Mouse (Mus musculus): ENCODE data around the gene Gnmt. TPM values are rescaled to one million over a fixed set of nuclear protein-coding genes. Genes with fewer than 3 reads are reported as not detected.
"Not testable (repeated sequence)": the region's sequence is repeated elsewhere in the genome, so short reads cannot be mapped to it uniquely, and the experiment has no call there.

Gene Gnmt
- total and polyA plus RNA-seq, 2 experiments from 2014 or later, result 1.2 to 5.6 TPM

GRCm38 (mm10) chr17:46772038-46772403, 43.1 kb upstream of the Gnmt start:
- peak overlapping the region; percentile 98 for H3K4me2 ChIP-seq (ENCODE audit: low read depth, low read length)
- peak overlapping the region; percentile 68 for H3K9ac ChIP-seq (replicated peaks; ENCODE audit: low read length)
- DNase-seq (ENCODE audit: low spot score), result no peak
- TF ChIP-seq CTCF (IDR thresholded peaks at IDR 0.05; ENCODE audit: low read depth), result no peak
- peak overlapping the region; percentile 67 for H3K4me3 ChIP-seq (ENCODE audit: low read length)
- no peaks in the 10 kb centered on the region; the same call in 1 of the 2 replicates for H3K4me1 ChIP-seq (ENCODE audit: insufficient read depth, low read length)
- H3K27ac ChIP-seq, result peak overlapping the region; percentile 70
- ATAC-seq, result peak; percentile 62
- WGBS, result 6% methylated on average over 5 of the region's 5 CpGs
- H3K9me3 ChIP-seq (ENCODE audit: low read length), result no peaks in the 10 kb centered on the region
- H3K36me3 ChIP-seq (ENCODE audit: insufficient read depth, low read length), result peaks cover 22% of the 10 kb centered on the region
- H3K27me3 ChIP-seq (ENCODE audit: insufficient read depth, low read length), result no peaks in the 10 kb centered on the region

DNA sequence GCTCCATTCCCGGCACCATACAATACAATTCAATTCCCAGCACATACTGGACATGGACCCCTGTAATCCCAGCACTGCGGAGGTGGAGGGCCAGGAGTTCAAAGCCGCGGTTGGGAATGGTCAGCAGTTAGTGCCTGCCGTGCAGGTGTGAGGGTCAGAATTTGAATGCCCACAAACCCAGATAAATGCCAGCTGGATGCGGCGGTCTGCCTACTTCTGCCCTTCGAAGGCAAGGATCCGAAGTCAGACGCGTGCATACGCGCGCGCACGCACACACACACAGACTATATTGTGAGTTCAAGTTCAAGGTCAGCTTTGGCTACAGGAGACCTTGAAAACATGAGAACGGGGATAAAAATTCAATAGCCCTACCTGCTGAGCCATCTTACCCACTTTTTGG, 42.6 kb upstream of the Gnmt start:
- Histone ChIP-seq H3K27ac (peak overlapping the region; percentile 70), H3K4me1 (ENCODE audit: insufficient read depth, low read length) (no peaks in the 10 kb centered on the region; the same call in 1 of the 2 replicates), H3K27me3 (ENCODE audit: insufficient read depth, low read length) (no peaks in the 10 kb centered on the region), H3K9ac (replicated peaks; ENCODE audit: low read length) (peak overlapping the region; percentile 68; the same call in 1 of the 2 replicates), H3K36me3 (ENCODE audit: insufficient read depth, low read length) (peaks cover 21% of the 10 kb centered on the region), H3K4me2 (ENCODE audit: low read depth, low read length) (peak overlapping the region; percentile 98), H3K9me3 (ENCODE audit: low read length) (no peaks in the 10 kb centered on the region), H3K4me3 (ENCODE audit: low read length) (peak overlapping the region; percentile 67)
- no peak for ATAC-seq
- DNase-seq (ENCODE audit: low spot score), result no peak
- 57% methylated on average over 17 of the region's 17 CpGs for WGBS
- TF ChIP-seq CTCF (IDR thresholded peaks at IDR 0.05; ENCODE audit: low read depth), result no peak

GRCm38 (mm10) chr17:46771025-46771424, 42.1 kb upstream of the Gnmt start:
- Histone ChIP-seq H3K4me1 (ENCODE audit: insufficient read depth, low read length) (no peaks in the 10 kb centered on the region; the same call in 1 of the 2 replicates), H3K9me3 (ENCODE audit: low read length) (no peaks in the 10 kb centered on the region), H3K9ac (replicated peaks; ENCODE audit: low read length) (no peak overlapping the region), H3K4me2 (ENCODE audit: low read depth, low read length) (no peak overlapping the region), H3K27ac (no peak overlapping the region), H3K27me3 (ENCODE audit: insufficient read depth, low read length) (no peaks in the 10 kb centered on the region), H3K4me3 (ENCODE audit: low read length) (no peak overlapping the region), H3K36me3 (ENCODE audit: insufficient read depth, low read length) (peaks cover 15% of the 10 kb centered on the region)
- ATAC-seq (no peak), DNase-seq (ENCODE audit: low spot score) (peak; percentile 40)
- 73% methylated on average over 4 of the region's 4 CpGs for WGBS
- TF ChIP-seq CTCF (IDR thresholded peaks at IDR 0.05; ENCODE audit: low read depth), result peak; percentile 55

DNA sequence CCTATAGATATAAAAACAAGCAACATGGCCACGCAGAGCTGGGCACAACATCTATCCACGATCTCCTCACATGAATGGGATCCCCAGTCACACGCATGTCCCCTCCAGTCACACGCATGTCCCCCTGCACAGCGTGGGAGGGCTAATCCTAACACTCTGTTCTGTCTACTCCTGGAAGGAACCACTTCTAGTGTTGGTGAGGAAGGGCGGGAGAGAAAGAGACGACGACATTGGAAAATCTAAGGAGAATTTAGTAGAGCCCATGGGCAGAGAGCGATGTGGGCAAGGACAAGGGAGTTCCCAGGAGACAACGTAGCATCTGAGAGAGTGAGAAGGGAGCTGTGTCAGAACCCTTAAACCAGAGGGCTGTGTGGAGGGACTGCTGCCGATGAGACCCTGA, 41.6 kb upstream of the Gnmt start:
- no peak for ATAC-seq
- no peak overlapping the region for H3K27ac ChIP-seq
- 90% methylated on average over 11 of the region's 11 CpGs for WGBS

GRCm38 (mm10) chr17:46767868-46768267, 38.9 kb upstream of the Gnmt start:
- DNase-seq (ENCODE audit: low spot score), result no peak
- no peak overlapping the region for H3K4me2 ChIP-seq (ENCODE audit: low read depth, low read length)
- H3K27ac ChIP-seq, result no peak overlapping the region
- no peaks in the 10 kb centered on the region for H3K27me3 ChIP-seq (ENCODE audit: insufficient read depth, low read length)
- H3K36me3 ChIP-seq (ENCODE audit: insufficient read depth, low read length), result no peaks in the 10 kb centered on the region
- TF ChIP-seq CTCF (IDR thresholded peaks at IDR 0.05; ENCODE audit: low read depth), result no peak
- H3K9me3 ChIP-seq (ENCODE audit: low read length), result no peaks in the 10 kb centered on the region
- no peak overlapping the region for H3K9ac ChIP-seq (replicated peaks; ENCODE audit: low read length)
- H3K4me3 ChIP-seq (ENCODE audit: low read length), result no peak overlapping the region
- WGBS, result 61% methylated on average over 8 of the region's 8 CpGs
- ATAC-seq, result no peak
- H3K4me1 ChIP-seq (ENCODE audit: insufficient read depth, low read length), result no peaks in the 10 kb centered on the region; the same call in 1 of the 2 replicates

More for the DNA sequence above, 41.6 kb upstream of the Gnmt start:
- Histone ChIP-seq H3K36me3 (ENCODE audit: insufficient read depth, low read length) (peaks cover 10% of the 10 kb centered on the region), H3K4me1 (ENCODE audit: insufficient read depth, low read length) (no peaks in the 10 kb centered on the region; the same call in 1 of the 2 replicates), H3K27me3 (ENCODE audit: insufficient read depth, low read length) (no peaks in the 10 kb centered on the region), H3K9ac (replicated peaks; ENCODE audit: low read length) (no peak overlapping the region), H3K9me3 (ENCODE audit: low read length) (no peaks in the 10 kb centered on the region), H3K4me2 (ENCODE audit: low read depth, low read length) (no peak overlapping the region), H3K4me3 (ENCODE audit: low read length) (no peak overlapping the region)
- DNase-seq (ENCODE audit: low spot score), result no peak
- no peak for TF ChIP-seq CTCF (IDR thresholded peaks at IDR 0.05; ENCODE audit: low read depth)

GRCm38 (mm10) chr17:46764916-46765315, 35.9 kb upstream of the Gnmt start:
- H3K9me3 ChIP-seq (ENCODE audit: low read length); H3K4me2 ChIP-seq (ENCODE audit: low read depth, low read length); H3K9ac ChIP-seq (replicated peaks; ENCODE audit: low read length); DNase-seq (ENCODE audit: low spot score); H3K27me3 ChIP-seq (ENCODE audit: insufficient read depth, low read length); H3K4me3 ChIP-seq (ENCODE audit: low read length); H3K4me1 ChIP-seq (ENCODE audit: insufficient read depth, low read length); H3K36me3 ChIP-seq (ENCODE audit: insufficient read depth, low read length); H3K27ac ChIP-seq; ATAC-seq: not testable (repeated sequence)
- WGBS, result 61% methylated on average over 8 of the region's 9 CpGs

DNA sequence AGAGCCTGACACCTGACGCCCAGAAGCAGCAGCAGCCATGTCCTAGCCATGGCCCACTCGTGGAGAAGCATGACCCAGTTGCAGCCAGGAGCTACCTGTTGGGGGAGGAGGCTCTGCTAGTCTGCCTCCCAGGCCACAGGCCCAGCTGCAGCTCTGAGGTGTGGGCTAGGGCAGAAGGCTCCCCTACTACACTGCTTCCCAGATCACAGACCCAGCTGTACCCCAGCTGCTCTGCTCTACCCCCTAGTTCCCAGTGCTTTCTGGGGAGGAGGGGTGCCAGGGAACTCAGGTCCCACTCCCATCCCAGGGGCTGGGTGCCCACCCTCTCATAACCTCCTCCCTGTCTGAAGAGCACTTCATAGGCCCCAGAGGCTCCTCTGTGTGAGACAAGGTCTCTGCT, 34.6 kb upstream of the Gnmt start, which contains the start of gene Ptcra:
Gene Ptcra (minus strand): TSS at position 169 of the 400 bp plus-strand sequence.
- Histone ChIP-seq H3K9ac (replicated peaks; ENCODE audit: low read length) (no peak within 1 kb of the TSS), H3K4me1 (ENCODE audit: insufficient read depth, low read length) (no peaks in the 10 kb centered on the region), H3K4me2 (ENCODE audit: low read depth, low read length) (no peak within 1 kb of the TSS), H3K27ac (no peak within 1 kb of the TSS), H3K36me3 (ENCODE audit: insufficient read depth, low read length) (no peaks in the 10 kb centered on the region), H3K9me3 (ENCODE audit: low read length) (no peaks in the 10 kb centered on the region), H3K4me3 (ENCODE audit: low read length) (no peak within 1 kb of the TSS), H3K27me3 (ENCODE audit: insufficient read depth, low read length) (no peaks in the 10 kb centered on the region)
- TF ChIP-seq CTCF (IDR thresholded peaks at IDR 0.05; ENCODE audit: low read depth), result no peak
- 53% methylated on average over 2 of the region's 2 CpGs for WGBS
- ATAC-seq (0 out of 2 replicates have a peak, but pooled peaks have one; percentile 4), DNase-seq (ENCODE audit: low spot score) (no peak)
